Mouse (Mus musculus): ENCODE results near the gene Gdf2. TPM values are rescaled to one million over a fixed set of nuclear protein-coding genes. Genes with fewer than 3 reads are reported as not detected.

The Gdf2 gene
- total and polyA plus RNA-seq, 3 experiments, result not detected

GRCm38 (mm10) chr14:33978604-33979059, 37.8 kb downstream of the Gdf2 start, which contains the start of gene Zfp488:
Zfp488 (minus strand) TSS chr14:33978764.
- H3K27me3 ChIP-seq (ENCODE audit: control insufficient read depth in 1 of 2, insufficient read depth in 2 of 2, low read length in 2 of 2), result no peaks in the 10 kb centered on the region
- H3K4me1 ChIP-seq (ENCODE audit: control insufficient read depth in 1 of 2, insufficient read depth in 2 of 2, low read length in 2 of 2), result no peaks in the 10 kb centered on the region
- H3K27ac ChIP-seq (ENCODE audit: control insufficient read depth, low read depth, low read length), result no peak within 1 kb of the TSS
- no peak for DNase-seq (ENCODE audit: low read depth, low spot score)
- H3K4me3 ChIP-seq (ENCODE audit: control insufficient read depth in 1 of 2, insufficient read depth in 1 of 2, low read depth in 2 of 2, low read length in 2 of 2), result no peak within 1 kb of the TSS
- H3K9me3 ChIP-seq (replicated peaks; ENCODE audit: insufficient read depth, low read length), result no peaks in the 10 kb centered on the region
- no peaks in the 10 kb centered on the region for H3K36me3 ChIP-seq (ENCODE audit: control insufficient read depth in 1 of 2, insufficient read depth in 2 of 2, low read length in 2 of 2)
- TF ChIP-seq ZKSCAN1 (IDR thresholded peaks at IDR 0.05; ENCODE audit: low read depth, low read length) (no peak), JUND (IDR thresholded peaks at IDR 0.05; ENCODE audit: low read depth, low read length) (no peak), ELF1 (IDR thresholded peaks at IDR 0.05; ENCODE audit: low read depth, low read length) (no peak), CTCF (IDR thresholded peaks at IDR 0.05 in 2 of 3, conservative IDR thresholded peaks at IDR 0.05 in 1 of 3; ENCODE audit: control insufficient read depth in 1 of 3, insufficient read depth in 1 of 3, low read depth in 2 of 3, low read length in 3 of 3, poor library complexity in 1 of 3, severe bottlenecking in 1 of 3) (no peak), CHD1 (IDR thresholded peaks at IDR 0.05; ENCODE audit: low read depth, low read length) (no peak), TCF12 (IDR thresholded peaks at IDR 0.05; ENCODE audit: low read depth, low read length) (no peak), GATA1 (IDR thresholded peaks at IDR 0.05; ENCODE audit: low read depth, low read length) (no peak), MYC (IDR thresholded peaks at IDR 0.05; ENCODE audit: low read depth, low read length) (no peak), HCFC1 (IDR thresholded peaks at IDR 0.05; ENCODE audit: low read depth, low read length) (no peak)
- no peaks in the 10 kb centered on the region for H3K79me2 ChIP-seq (ENCODE audit: control insufficient read depth, insufficient read depth, low read length, poor library complexity)
- H3K9ac ChIP-seq (ENCODE audit: control insufficient read depth, low read depth, low read length, poor library complexity, severe bottlenecking), result no peak within 1 kb of the TSS

- no peak for DNase-seq (ENCODE audit: low read depth, low spot score)
- Histone ChIP-seq H3K9ac (ENCODE audit: control insufficient read depth, low read depth, low read length, poor library complexity, severe bottlenecking) (no peak overlapping the region), H3K27me3 (ENCODE audit: control insufficient read depth in 1 of 2, insufficient read depth in 2 of 2, low read length in 2 of 2) (no peaks in the 10 kb centered on the region), H3K4me3 (ENCODE audit: control insufficient read depth in 1 of 2, insufficient read depth in 1 of 2, low read depth in 2 of 2, low read length in 2 of 2) (no peak overlapping the region), H3K27ac (ENCODE audit: control insufficient read depth, low read depth, low read length) (no peak overlapping the region), H3K4me1 (ENCODE audit: control insufficient read depth in 1 of 2, insufficient read depth in 2 of 2, low read length in 2 of 2) (no peaks in the 10 kb centered on the region), H3K9me3 (replicated peaks; ENCODE audit: insufficient read depth, low read length) (no peaks in the 10 kb centered on the region), H3K79me2 (ENCODE audit: control insufficient read depth, insufficient read depth, low read length, poor library complexity) (no peaks in the 10 kb centered on the region), H3K36me3 (ENCODE audit: control insufficient read depth in 1 of 2, insufficient read depth in 2 of 2, low read length in 2 of 2) (no peaks in the 10 kb centered on the region)
- TF ChIP-seq MAX (IDR thresholded peaks at IDR 0.05; ENCODE audit: low read length) (no peak), ZKSCAN1 (IDR thresholded peaks at IDR 0.05; ENCODE audit: low read depth, low read length) (no peak), MYC (IDR thresholded peaks at IDR 0.05; ENCODE audit: low read depth, low read length) (no peak), RCOR1 (IDR thresholded peaks at IDR 0.05; ENCODE audit: low read depth, low read length) (no peak), CHD2 (IDR thresholded peaks at IDR 0.05; ENCODE audit: low read length) (no peak), KAT2A (conservative IDR thresholded peaks at IDR 0.05; ENCODE audit: low read depth, low read length) (no peak), TAL1 (IDR thresholded peaks at IDR 0.05; ENCODE audit: low read length) (no peak), MEF2A (IDR thresholded peaks at IDR 0.05; ENCODE audit: extremely low read depth, insufficient replicate concordance, low read depth, low read length, poor library complexity, severe bottlenecking) (no peak), EP300 (IDR thresholded peaks at IDR 0.05; ENCODE audit: low read depth in 1 of 2, low read length in 2 of 2) (no peak), RAD21 (IDR thresholded peaks at IDR 0.05; ENCODE audit: low read depth, low read length) (no peak), MYB (IDR thresholded peaks at IDR 0.05; ENCODE audit: low read depth, low read length) (no peak), BHLHE40 (IDR thresholded peaks at IDR 0.05; ENCODE audit: borderline replicate concordance, low read depth, low read length) (no peak), TCF12 (IDR thresholded peaks at IDR 0.05; ENCODE audit: low read depth, low read length) (no peak), HCFC1 (IDR thresholded peaks at IDR 0.05; ENCODE audit: low read depth, low read length) (no peak), ZC3H11A (IDR thresholded peaks at IDR 0.05; ENCODE audit: low read depth, low read length) (no peak), MAFK (IDR thresholded peaks at IDR 0.05; ENCODE audit: borderline replicate concordance, low read depth, low read length) (no peak), ZMIZ1 (IDR thresholded peaks at IDR 0.05; ENCODE audit: low read depth, low read length) (no peak), CTCF (IDR thresholded peaks at IDR 0.05 in 2 of 3, conservative IDR thresholded peaks at IDR 0.05 in 1 of 3; ENCODE audit: control insufficient read depth in 1 of 3, insufficient read depth in 1 of 3, low read depth in 2 of 3, low read length in 3 of 3, poor library complexity in 1 of 3, severe bottlenecking in 1 of 3) (no peak), JUND (IDR thresholded peaks at IDR 0.05; ENCODE audit: low read depth, low read length) (no peak), SMC3 (IDR thresholded peaks at IDR 0.05; ENCODE audit: low read depth, low read length) (no peak)
These were observed 48.4 kb downstream of the Gdf2 start for GRCm38 (mm10) chr14:33989201-33989600.
